Mouse (Mus musculus) myocyte (in vitro differentiated cells): ENCODE results near the gene Ago3.

ENCODE experiments used
- MAX ChIP-seq: IDR thresholded peaks from one replicate; pipeline ENCODE4 v1.6.1; 2011; ENCODE audit warnings: low read depth, mild to moderate bottlenecking, control low read depth
- MYOG ChIP-seq, 3 experiments: IDR thresholded peaks; one replicate each; pipeline ENCODE4 v1.6.1; 2011; ENCODE audit warnings: control low read depth in 2 of 3, low read depth in 2 of 3, mild to moderate bottlenecking in 2 of 3; ENCODE audit not compliant: insufficient read length in 2 of 3, control insufficient read depth in 1 of 3, insufficient read depth in 1 of 3
- POLR2A ChIP-seq: IDR thresholded peaks from one replicate; pipeline ENCODE4 v1.6.1; 2011; ENCODE audit warnings: low read depth, mild to moderate bottlenecking, control low read depth, moderate library complexity; ENCODE audit not compliant: insufficient read length
- POLR2AphosphoS2 ChIP-seq: IDR thresholded peaks from one replicate; pipeline ENCODE4 v1.6.1; 2011; ENCODE audit warnings: low read depth, control low read depth; ENCODE audit not compliant: insufficient read length

- TF ChIP-seq POLR2A (no peak), MYOG (IDR thresholded peaks at IDR 0.05; ENCODE audit: control insufficient read depth in 1 of 3, insufficient read depth in 1 of 3, insufficient read length in 2 of 3, low read depth in 2 of 3) (no peak), MAX (no peak), POLR2AphosphoS2 (no peak)
These were observed 109.5 kb downstream of the Ago3 start for GRCm38 (mm10) chr4:126319806-126320205.
